Mouse (Mus musculus): Measurements from ENCODE around the gene Aar2.

The Aar2 gene

DNA sequence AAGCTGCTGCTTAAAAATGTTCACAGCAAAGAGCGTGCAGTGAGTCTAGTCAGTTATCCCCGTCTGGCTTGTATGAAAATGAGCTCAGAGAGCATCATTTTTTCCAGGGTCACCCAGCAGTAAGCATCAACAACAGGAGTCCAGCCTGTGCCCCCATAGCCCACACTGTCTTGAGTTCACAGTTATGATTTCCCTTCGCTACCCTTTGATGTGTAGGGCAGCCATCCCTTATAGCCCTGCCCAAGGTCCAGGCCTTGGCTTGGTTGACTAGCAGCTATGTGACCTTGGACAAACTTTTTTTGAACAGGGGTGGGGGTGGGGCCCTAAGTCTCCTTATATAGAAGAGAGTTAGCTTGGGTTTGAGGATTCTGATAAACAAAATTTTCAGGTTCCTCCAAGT, 21.9 kb downstream of the Aar2 start:
- DNase-seq, result no peak

DNA sequence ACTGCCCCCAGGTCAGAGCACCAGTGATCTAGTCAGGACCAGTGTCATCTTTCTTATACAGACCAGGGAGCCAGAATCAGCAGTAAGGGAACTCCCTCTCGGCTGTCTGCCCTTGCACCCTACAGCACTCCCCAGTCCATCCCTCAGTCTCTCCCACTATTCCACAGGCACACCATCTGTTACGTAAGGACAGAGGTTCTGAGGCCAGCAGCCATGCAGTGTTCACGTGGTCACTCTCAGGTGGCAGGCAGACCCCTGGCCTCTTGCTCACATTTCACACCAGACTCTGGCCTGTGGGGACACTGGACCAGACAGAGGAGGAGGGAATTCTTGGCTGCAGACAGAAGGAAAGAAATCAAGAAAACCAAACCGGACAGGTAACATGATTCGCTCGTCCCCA, 24.1 kb downstream of the Aar2 start:
- DNase-seq, result no peak

DNA sequence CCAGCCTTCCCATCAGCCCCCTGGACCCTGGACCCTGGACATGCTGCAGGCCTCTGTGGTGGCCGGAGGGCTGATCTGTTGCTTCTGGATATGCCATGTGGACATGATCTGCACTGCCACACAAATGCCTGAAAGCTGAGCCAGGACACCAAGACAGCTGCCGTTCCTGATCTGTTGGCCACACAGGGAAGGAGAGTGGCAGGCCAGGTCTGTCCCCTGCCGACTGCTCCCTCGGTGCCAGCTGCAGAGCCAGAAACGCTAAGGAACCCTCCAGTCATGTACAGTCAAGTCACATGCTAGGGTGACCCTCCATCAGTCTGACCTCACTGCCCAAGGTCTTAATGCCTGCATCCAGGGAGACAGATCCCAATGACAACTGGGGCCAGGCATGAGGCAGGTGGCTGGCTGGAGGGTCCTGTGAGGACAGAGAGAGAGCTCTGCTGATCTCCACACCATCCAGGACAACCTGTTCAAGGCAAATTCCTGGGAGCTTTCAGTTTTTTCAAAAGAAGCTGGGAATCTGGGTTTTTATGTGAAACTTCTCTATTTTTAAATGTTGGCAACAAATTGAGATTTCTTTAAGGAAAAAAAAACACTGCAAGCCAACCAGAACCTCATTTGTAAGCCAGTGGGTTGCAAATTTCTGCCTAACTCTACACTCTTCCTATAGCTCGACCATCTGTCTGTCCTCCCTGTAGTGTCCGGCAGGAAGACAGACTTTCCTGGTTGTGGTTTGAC, 29.6 kb downstream of the Aar2 start:
- DNase-seq, result no peak

DNA sequence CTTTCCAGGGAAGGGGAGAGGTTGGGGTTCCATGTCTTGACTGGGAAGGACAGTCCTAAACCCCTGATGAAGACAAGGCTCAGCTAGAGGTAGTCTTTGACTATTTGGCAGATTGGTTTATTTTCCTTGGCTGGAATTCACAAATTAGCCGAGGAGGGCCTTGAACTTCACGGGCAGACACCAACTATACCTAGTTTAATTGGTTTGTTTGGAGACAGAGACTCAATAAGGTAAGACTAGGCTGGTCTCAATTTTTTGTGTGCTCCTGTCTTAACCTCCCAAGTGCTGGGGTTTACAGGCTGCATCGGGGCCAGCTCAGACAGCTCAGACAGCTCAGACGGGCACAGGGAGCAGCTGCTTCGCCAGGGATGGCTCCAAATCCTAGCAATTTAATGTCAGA, 33.1 kb downstream of the Aar2 start:
- no peak for DNase-seq

- peak; percentile 8 for DNase-seq
Observed at GRCm38 (mm10) chr2:156581244-156581643, 33.9 kb downstream of the Aar2 start.

- no peak for DNase-seq
Observed at GRCm38 (mm10) chr2:156582887-156583286, 35.5 kb downstream of the Aar2 start.

GRCm38 (mm10) chr2:156584154-156584796, 36.9 kb downstream of the Aar2 start:
- DNase-seq, result peak; percentile 9

DNA sequence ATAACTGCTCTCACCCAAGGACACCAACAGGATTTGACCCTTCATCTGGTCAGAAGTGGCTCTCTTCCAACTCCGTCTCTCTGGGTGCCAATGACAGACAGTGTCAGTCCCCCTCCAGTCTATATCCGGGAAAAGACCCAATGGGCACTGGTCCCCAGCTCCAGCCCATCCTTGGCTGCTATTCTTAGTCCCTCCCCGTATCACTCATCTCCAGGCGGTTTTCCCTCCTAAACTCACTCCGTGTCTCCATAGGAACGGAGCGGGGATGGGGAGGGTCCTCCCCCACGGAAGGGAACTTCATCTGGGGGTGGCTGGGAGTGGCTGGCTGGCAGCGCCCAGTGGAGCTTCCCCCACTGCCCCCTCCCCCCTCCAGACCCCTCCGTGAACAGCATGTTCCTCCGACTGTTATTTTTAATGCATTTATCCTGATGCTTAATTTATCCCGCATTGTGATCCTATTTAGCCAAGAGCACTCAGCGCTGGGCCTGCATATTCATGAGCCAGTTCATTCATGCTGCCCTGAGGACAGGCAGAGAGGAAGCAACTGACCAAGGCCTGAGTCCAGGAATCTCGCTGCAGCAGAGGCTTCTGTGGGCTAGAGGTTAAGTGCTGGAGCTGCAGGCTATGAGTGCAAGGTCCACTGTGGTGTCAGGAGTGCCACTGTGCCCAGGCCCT, 37.5 kb downstream of the Aar2 start:
- DNase-seq, result peak; percentile 57

- no peak for DNase-seq
Observed at GRCm38 (mm10) chr2:156589481-156589880, 42.1 kb downstream of the Aar2 start.

GRCm38 (mm10) chr2:156594987-156595490, 47.7 kb downstream of the Aar2 start:
- DNase-seq, result no peak

- DNase-seq, result no peak
Observed at GRCm38 (mm10) chr2:156602581-156602980, 55.2 kb downstream of the Aar2 start.

- no peak for DNase-seq
Observed at GRCm38 (mm10) chr2:156603671-156604070, 56.3 kb downstream of the Aar2 start.

GRCm38 (mm10) chr2:156605144-156605543, 57.8 kb downstream of the Aar2 start:
- no peak for DNase-seq

- no peak for DNase-seq
Observed at GRCm38 (mm10) chr2:156605971-156606370, 58.6 kb downstream of the Aar2 start.

- DNase-seq, result peak; percentile 35
Observed at GRCm38 (mm10) chr2:156613081-156613540, 65.7 kb downstream of the Aar2 start.

DNA sequence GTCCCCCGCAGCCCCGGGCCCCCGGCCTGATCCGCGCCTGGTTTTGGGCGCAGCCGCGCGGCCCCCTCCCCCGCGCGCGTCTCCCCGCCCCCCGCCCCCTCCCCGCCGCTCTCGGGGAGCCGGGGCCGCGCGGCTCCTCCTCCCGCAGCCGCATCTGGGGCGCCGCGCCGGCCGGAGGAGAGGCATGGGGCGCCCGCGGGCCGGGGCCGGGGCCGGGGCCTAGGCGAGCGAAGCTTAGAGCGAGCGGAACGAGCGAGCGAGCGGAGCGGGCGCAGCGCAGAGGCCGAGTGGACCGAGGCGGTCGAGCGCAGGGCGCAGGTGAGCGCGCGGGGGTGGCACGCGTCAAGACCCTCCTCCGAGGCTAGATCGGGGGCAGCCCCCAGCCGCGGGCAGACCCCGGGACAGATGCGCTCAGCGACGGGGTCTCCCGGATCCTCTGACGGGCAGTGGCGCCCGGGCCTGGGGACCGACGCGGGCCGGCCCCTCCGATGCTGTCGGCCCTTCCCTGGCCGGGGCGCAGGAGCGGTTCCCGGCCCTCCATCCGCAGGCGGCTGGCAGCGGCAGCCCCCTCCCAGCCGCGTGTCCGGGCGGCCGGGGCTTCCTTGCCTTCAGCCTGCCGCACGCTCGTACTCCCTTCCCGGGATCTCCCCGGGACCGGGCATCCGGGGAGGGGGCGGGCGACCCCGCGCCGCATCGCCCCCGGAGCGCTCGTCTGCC, 66.3 kb downstream of the Aar2 start, which contains the start of gene Dlgap4:
Gene Dlgap4, plus strand, starts transcription at position 165 of the 717 bp plus-strand sequence.
- DNase-seq, result no peak

GRCm38 (mm10) chr2:156614258-156614556, 66.8 kb downstream of the Aar2 start:
- no peak for DNase-seq

DNA sequence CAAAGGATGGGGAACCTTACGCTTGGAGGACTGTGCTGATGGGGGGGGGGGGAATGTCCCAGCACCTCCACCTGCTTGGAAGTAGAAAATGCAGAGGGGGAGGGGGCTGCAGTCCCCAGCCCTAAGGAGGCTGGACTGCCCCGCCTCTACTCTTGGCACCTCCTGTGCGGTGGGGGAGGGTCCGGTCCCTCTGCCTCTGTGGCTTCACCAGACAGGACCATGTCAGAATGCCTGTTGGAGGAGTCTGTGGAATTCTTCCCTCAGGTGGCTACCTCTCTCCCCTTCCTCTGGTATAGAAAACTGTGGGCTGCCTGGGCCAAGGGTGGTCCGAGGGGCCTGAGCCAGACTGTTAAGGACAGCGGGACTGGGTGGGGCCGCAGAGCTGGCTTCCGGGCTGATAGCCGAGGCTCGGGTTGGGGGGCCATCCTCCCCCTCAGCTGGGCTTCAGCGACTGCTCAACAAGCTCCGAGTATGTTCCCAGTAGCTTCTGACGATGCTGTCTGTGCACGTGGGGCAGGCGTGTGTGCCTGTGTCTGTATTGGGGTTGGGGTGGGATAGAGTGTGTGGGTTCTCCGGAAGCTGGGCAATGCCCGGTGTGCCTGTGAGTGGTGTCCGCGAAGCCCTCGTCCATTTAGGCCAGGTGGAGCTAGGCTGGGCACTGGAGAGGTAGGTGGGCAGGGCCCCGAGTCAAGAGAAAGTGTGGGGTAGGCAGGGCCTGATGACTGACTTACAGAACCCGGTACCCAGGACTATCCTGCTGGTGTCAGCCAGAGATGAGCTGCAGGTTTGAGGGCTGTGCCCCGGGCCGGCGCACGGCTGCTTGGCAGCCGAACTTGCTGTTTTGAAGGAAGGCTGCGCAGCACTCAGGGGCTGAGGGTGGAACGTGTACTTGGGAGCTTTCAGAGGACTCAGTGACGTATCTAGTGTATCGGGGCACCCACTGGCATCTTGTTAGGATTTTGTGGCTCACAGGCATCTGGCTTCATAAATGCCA, 67.6 kb downstream of the Aar2 start:
- no peak for DNase-seq

- no peak for DNase-seq
Observed at GRCm38 (mm10) chr2:156616513-156616912, 69.1 kb downstream of the Aar2 start.

DNA sequence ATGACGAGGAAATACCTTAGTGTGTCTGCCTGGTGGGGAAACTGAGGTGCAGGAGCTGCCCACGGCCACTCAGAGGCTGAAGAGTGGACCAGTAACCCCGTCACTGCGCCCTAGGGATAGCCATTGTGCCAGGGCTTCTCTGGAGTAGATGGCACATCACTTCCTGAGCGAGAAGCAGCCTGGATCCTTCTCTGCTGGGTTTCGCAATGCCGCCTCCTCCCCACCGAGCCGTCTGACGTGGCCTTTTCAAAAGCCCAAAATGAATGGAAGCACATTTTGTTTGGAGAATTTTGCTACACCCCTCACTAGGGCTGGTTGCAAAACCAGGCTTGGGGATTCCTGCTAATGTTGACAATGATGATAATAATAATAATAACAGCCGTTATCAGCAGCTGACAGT, 70.2 kb downstream of the Aar2 start:
- DNase-seq, result peak; percentile 64
